Mouse (Mus musculus): ENCODE data around the gene Rusc2.

The Rusc2 gene

DNA sequence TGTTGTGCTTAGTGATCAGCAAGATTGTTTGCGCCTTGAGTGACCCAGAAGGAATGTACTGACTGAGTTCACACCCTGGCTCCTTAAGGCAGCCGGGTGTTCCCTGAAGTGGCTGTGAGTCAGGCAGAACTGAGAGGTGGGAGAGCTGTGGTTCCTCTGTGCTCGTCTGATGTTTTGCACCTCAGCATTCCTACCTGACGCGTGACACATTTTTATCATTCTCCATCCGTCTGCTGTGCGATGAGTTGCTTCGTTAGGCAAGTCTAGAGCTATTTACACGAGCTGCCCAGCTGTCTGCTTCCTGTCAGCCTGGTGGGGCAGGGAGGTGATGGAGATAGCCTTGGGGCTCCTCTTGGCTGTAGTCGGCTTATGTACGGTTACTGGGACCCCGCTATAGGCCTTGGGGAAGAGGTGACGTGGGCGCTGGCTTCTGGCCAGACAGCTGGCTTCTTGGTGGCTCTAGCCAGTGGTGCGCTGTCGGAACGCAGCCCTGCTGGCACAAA is 17.1 kb downstream of the Rusc2 start:
- TF ChIP-seq GATA4 (IDR thresholded peaks at IDR 0.05; ENCODE audit: insufficient replicate concordance, low read length): no peak

DNA sequence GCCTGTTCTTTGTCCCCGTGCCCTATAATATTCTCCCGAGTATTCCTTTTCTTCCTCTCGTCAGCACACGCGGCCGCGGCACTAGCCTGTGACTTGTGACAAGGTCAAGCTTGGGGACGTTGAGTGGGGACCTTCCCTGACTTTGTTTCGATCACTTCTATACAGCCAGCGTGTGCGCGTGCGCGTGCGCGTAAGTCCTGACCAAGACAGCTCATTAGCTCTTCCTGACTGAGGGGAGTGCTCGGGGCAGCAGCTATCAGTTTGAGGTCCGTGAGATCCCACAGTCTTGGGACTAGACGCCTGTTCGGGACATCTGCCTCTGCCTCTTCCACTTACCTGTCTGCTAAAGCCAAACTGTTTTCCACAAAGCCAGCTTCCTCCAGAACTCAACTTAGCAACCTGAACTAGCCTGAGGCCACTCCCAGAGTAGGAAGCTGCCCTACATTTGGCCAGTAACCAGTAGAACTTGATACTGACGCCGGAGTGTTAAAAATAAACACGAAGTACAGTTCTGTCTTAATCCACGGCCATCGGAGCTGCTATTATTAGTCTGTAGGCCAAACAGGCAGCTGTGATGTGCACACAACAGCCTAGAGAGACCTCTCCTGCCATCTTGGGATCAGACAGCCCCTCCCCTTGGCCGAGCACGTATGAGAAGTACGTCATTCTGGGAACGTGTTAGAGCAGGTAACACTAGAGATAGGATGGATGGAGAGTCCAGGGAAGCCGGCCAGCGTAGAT is 17.8 kb downstream of the Rusc2 start:
- no peak for TF ChIP-seq GATA4 (IDR thresholded peaks at IDR 0.05; ENCODE audit: insufficient replicate concordance, low read length)

DNA sequence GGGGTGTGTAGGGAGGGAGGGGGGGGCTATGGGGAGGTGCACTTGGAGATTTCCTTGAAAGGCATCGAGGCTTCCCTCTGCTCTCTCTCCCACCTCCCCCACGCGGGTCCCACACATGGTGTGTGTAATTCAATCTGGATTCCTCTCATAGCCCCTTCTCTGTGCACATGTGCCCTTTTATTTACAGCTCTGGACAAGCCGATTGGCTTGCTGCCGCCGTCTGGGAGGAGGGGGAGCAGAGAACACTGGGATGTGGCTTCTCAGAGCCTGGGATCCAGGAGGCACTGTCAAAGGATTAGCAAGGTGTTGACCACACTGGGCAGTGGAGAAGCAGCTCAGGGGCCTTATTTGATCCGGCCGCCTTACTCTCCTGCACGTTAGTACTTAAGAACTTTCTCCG is 19.2 kb downstream of the Rusc2 start:
- no peak for TF ChIP-seq GATA4 (IDR thresholded peaks at IDR 0.05; ENCODE audit: insufficient replicate concordance, low read length)

DNA sequence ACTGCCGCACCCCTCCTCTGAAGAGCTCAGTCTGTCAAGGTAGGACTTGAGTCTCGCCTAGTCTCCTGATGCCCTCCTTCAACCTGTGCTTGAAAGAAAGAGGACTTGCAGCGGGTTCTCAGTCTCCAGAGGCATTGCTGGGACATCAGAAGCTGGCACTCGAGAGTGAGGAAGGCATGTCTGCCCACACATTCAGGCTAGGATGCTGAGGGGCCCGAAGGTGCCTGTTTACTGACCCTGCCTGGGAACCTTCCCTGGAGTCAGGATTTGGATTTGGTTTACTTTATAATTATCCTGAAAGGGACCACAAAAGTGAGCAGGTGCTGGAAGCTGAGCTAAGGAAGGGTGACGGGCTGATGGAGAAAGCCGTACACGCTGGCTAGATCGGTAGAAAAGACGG is 19.7 kb downstream of the Rusc2 start:
- no peak for TF ChIP-seq GATA4 (IDR thresholded peaks at IDR 0.05; ENCODE audit: insufficient replicate concordance, low read length)

DNA sequence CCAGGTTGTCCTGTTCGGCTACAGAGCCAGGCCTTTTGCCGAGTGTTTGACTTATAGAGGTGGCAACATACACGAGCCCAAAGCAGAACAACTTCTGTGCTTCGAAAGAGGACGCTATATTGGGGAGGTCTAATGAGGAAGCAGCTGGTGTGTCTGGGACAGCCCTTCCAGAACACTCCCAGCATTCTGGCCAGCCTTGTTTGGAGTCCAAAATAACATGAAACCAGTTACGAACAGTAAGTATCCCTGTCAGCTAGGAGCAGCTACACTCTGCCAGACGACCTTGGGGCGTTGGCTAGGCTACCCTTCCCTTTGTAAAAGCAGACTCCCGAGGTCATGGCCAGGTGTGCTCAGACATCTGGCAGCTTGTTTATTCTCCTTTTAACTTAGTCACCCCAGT is 20.4 kb downstream of the Rusc2 start:
- TF ChIP-seq GATA4 (IDR thresholded peaks at IDR 0.05; ENCODE audit: insufficient replicate concordance, low read length): no peak

DNA sequence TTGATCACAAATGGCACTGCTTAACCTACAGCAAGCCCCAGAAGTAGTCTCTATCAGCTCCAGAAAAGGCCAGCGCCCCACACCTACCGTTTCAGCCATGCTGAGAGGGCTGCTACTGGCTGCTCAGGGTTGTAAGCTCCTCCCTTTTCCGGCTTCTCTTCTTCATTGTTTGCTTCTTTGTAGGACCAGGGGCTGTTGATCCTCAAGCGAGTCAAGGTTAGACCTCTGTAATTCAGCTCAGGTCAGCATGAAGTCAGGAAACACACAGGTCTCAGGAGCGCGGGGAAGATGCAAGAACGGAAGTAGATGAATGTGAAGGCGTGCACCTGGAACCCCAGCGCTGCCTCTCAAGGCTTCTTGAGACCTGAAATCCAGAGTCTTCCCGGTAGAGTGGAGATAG is 22.9 kb downstream of the Rusc2 start:
- no peak for TF ChIP-seq GATA4 (IDR thresholded peaks at IDR 0.05; ENCODE audit: insufficient replicate concordance, low read length)

DNA sequence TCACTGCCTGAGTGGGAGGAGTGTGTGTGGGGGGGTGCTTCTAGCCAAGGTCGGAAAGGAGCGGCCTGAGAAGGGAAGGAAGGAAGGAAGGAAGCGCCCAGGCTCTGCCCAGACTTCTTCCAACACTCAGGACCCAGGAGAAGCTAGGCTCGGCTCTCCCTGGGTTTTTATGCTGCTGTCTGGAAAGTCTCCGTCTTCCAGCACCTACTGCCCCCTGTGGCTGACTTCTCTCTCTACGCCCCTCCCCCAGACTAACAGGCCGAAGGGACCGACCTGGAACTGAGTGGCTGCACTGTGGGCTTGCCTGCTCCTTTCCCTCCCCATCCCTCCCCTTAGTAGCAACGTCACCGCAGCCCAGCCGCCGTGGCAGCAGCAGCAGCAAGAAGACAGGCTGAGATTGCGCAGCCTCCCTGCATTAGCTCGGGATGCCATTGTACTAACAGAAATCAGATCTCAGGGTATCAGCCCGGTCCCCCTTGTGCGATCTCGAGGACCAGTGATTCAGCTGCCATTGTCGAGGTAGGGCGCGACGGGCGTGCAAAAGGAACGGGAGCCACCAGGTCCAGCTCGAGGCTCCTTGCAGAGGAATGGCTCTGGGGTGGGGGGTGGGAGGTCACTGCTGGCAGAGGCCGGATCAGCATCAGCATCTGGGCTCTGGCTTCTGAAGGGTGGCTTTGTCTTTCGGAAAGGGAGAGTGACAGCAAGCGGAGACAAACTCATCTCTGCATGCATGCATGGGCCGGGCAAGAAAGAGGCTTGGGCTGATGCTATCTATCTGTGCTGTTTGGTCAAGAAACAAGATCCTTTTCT is 24.6 kb downstream of the Rusc2 start:
- no peak for TF ChIP-seq GATA4 (IDR thresholded peaks at IDR 0.05; ENCODE audit: insufficient replicate concordance, low read length)

DNA sequence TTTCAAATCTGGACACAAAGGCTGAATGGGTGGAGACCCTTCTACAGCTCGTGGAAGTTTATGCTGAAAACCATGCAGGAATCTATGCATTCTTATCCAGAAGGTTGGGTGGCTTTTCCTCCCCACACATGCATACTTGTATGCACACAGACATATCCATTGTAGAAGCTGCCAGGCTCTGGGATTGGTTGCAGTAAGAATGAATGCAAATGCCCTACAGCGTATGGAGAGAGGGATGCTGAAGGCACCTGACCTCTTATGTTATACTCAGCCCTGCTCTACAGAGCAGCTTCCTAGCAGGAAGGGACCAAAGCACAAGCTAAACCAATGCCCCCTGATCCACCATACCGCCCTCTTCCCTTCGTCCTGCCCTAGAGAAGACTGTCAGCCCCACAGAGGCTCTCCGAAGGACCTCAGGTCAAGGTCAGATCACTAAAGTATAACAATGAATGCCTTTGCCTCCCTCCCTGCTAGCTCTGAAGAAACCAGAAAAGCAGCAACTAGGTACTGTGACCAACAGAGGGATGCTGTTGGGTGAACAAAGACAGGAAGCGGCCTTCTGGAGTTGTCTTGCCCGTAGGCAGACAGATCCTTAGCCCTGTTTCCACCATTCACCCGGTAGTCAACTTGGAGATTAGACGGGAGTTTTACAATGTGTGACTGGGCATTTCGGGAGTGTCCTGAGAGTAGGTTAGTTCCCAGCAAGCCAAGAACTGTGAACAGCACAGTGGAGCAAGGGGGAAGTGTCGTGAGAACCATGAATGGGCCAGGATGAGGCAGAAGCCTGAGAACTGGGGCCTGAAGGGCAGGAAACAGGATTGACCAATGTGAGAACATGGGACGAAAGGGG is 25.5 kb downstream of the Rusc2 start:
- TF ChIP-seq GATA4 (IDR thresholded peaks at IDR 0.05; ENCODE audit: insufficient replicate concordance, low read length): no peak

DNA sequence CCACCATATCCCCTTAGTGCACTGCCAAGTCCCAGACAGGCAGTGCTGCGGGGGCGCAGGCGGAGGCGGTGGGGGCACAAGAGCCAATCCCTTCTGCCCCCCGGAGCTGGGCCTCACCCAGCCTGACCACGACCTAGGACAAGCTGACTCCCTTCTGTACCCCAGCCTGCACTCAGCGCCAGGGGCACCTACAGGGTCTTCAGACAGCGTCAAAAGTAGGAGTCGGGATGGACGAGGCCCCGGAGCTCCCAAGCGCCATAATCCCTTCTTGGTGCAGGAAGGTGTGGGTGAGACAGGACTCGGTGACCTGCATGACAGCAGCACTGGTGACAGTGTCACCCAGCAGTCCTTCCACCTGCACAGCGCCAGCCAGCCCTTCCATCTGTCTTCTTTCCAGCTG is 33.0 kb downstream of the Rusc2 start:
- TF ChIP-seq GATA4 (IDR thresholded peaks at IDR 0.05; ENCODE audit: insufficient replicate concordance, low read length): no peak

DNA sequence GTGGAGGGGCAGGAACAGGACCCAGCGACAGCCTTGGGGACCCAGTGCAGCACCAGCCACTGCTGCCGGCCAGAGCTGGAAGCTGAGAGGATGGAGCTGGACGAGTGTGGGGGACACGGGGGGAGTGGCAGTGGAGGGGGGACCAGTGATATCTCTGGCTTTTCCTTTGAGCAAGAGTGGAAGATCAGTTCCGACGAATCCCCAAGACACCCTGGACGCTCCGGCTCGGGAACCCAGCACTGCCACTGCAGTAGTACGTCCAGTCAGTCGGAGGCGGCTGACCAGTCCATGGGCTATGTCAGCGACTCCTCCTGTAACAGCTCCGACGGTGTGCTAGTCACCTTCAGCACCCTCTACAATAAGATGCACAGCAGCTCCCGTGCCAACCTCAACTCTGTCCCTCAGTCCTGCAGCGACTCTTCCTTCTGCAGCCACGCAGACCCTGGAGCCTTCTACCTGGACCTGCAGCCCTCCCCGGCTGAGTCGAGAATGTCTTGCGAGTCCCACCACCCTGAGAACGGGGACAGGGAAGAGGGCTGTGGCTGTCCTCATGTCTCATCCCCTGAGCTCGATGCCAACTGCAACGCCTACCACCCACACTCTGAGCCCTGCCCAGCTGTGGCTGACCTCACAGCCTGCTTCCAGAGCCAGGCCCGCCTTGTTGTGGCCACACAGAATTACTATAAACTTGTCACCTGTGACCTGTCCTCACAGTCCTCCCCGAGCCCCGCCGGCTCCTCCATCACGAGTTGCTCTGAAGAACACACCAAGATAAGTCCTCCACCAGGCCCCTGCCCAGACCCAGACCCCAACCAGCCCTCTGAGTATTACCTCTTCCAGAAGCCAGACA is 33.7 kb downstream of the Rusc2 start:
- no peak for TF ChIP-seq GATA4 (IDR thresholded peaks at IDR 0.05; ENCODE audit: insufficient replicate concordance, low read length)

DNA sequence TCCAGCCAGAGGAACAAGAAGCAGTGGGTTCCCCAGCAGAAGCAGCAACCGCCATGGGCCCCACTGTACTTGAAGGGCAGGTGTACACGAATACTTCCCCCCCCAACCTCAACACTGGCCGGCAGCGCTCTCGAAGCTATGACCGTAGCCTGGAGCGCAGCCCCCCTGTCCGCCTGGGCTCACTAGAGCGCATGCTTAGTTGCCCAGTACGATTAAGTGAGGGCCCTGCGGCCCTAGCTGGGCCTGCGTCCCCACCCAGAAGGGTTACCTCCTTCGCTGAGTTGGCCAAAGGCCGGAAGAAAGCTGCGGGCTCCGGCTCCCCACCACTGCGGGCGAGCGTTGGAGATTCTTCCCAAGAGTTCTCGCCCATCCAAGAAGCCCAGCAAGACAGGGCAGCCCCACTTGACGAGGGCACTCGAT is 34.3 kb downstream of the Rusc2 start:
- TF ChIP-seq GATA4 (IDR thresholded peaks at IDR 0.05; ENCODE audit: insufficient replicate concordance, low read length): no peak

DNA sequence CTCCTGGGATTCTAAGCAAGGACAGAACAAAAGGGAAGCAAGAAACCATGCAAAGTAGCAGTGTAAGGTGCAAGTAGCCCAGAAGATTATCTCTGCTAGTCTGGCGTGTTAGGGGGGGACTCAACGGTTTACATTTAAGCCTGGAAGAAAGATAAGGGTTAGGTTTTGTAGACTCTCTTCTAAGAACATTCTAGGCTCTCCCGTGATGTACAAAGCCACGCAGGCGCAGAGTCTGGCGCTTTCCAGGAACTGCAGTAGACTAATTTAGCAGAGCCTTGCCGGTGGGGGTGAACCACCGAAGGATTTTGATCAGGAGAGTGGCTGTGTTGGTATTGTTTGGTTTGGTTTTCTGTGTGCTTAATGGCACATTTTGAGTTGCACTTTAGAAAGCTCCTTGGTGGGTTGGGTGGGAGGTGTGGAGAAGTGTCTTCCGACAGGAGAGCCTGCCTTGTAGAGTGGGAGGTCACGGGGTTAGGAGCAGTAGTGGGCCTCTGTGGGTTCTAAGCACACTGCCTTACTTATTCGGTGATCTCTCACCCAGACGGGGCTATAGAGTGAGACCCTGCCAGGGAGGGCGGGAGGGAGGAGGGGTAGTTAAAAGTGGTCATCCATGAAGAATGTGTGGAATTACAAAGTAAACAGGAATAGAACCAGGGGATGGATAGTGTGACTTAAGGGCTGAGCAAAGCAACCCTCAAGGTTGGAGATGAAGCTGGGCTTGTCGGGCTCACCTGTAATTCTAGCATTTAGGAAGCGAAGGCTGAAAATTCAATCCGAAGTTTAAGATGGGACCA is 35.7 kb downstream of the Rusc2 start:
- no peak for TF ChIP-seq GATA4 (IDR thresholded peaks at IDR 0.05; ENCODE audit: insufficient replicate concordance, low read length)

DNA sequence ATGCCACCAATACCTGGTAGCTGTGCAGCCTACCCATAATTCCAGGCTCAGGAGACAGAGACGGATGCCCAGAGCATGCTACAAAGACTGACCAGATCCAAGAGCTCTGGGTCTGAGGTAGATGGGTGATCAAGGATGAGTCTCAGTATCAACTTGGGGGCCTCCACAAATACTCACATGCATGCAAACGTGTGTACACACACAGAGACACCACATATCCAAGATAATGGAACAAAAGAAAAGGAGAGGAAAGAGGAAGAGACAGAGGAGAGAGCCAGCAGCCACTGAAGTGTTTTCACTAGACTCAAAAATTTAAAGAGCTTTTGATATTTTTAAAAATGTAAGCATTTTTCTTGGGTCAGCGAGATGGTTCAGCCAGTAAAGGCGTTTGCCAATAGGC is 36.7 kb downstream of the Rusc2 start:
- TF ChIP-seq GATA4 (IDR thresholded peaks at IDR 0.05; ENCODE audit: insufficient replicate concordance, low read length): no peak

Data from liver, adult (tissue).